Mouse (Mus musculus) cerebellum, adult 18-20 months (tissue): ENCODE measurements around the gene Gm42742.
A peak's percentile ranks its signal among the peaks of the same experiment; 100 is the strongest.

ENCODE experiments used
- DNase-seq, 2 experiments: peaks; one replicate each; pipeline ENCODE4 v3.0.0; 2021

The Gm42742 gene

DNA sequence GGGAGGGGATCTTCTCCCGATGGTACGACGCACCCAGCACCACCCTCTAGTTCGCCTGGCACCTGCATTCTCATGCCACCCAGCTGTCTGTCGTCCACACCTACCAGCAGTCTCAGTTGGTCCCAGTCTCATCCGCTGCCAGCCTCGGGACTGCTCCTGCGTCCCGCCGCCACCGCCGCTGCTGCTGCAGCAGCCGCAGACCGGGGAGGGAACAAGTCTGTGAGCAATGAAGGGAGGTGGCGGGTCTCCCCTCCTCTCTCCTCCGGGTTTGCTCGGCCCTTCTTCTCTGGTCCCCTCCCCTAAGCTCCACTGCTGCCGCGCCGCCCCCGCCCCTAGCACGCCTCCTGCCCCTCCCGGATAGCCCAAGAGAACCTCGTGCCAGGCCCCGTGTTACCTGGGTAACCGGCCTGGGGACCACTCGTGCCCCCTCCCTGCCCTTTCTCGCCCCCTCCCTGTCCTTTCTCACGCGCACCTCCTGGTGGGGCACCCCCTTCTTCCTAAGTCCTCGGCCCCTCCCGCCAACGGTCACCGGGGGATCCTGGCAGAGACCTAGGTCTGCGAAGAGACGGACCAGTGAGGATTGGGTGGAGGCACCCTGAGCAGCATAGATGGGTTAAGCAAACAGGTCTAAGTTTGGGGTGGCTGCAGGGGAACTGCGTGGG lies at the start of gene Gm42742, which contains the start of gene Prrt2:
Gm42742 (minus strand) TSS at position 197 of the 662 bp plus-strand sequence.
Prrt2 (minus strand) TSS at position 311 of the 662 bp plus-strand sequence.
- peak; percentile 76 to 82 for DNase-seq

DNA sequence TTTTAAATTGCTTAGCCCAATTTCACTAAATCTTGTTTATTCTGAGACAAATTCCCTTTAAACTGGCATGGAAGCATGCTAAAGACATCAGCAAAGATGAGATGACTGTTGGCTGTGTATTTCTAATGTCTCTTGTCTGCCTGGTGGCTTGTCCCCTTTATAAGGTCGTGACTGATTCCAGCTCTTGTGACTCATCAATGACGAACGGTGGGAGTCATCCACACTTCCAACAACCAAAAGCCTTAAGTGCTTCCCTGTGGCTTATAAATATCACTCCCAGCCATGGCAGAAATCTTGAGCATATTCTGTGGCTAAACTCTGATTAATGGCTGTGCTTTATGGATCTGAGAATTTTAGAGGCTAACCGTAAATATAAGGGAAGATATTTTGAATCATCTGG lies 45.4 kb upstream of the Gm42742 start:
- no peak for DNase-seq

DNA sequence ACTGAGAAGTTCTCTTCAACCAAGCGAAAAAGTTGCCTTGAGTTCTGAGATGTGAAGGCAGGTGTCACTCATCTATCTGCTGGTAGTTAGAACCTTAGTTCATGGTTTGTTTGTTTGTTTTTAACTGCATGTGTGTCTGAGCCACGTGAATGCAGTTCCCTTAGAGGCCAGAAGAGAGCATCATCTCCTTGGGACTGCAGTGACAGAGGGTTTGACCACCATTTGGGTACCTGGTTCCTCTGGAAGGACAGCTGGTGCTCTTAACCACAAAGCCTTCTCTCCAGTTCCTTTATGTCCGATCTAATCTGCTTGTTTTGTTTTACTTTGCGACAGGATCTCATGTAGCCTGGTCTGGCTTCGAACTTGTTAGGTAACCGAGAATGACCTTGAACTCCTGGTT lies 44.6 kb upstream of the Gm42742 start:
- no peak for DNase-seq

DNA sequence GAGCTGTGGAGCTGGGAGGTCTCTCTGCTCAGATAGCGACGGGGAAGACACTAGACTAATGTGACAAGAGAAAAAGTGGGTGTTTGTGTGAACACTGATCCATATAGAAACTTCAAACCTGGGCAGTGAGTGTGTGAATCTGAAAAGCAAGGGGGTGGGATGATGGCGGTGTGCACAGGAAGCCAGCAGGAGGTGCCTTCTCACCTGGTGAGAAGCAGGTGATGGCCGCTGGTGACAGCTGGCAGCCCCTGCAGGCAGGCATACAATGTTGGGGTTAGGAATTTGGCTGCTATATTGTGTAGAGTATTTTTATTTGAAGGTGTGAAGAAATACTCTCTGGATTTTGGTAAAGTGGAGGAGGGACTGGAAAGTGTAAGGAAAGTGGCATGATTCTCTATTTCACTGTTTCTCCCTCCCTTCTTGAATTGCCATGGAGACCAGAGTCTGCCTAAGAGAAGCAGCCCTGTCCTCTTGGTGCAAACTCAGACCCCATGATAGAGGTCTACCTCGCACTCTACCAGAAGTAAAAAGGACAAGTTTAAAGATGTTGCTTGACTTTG lies 34.2 kb upstream of the Gm42742 start:
- no peak for DNase-seq

DNA sequence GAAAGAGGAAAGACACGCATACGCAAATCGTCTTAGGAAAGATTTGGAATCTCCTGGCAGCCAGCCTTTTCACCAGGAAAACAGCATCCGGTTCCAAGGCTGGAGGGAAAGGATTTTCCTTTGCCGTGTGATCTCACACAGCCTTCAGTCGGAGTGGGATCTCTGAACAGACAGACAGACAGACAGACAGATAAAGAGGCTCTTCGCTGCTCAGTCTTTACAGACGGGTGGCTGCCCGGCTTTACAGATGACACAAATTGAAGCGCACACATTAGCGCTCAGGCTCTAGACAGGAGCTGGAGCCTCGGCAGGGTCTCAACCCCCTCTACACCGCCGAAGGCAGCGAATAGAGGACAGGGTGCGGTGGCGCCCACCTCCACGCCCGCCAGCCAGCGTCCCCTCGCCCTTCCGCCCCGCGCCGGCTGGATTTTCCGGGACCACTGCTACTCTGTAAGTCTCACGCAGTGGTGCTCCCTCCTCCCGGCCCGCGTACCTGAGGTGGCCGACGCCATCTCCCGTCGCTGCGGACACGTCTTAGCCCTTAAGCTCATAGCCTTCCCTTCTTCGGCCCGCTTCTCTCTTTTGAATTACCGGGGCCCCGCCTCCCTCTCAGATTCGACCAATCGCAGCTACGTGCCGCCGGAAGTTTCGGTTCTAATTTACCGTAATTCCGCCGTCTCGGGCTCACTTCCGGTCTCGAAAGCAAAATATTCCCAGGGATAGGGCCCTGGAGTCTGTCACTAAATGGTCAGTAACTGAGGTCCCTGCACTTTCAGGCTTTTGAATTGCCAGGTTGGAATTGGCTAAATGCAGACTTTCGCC lies 21.2 kb upstream of the Gm42742 start, which contains the start of gene Kif22:
Kif22 (minus strand) TSS at position 621 of the 822 bp plus-strand sequence.
- peak; percentile 89 to 91 for DNase-seq

DNA sequence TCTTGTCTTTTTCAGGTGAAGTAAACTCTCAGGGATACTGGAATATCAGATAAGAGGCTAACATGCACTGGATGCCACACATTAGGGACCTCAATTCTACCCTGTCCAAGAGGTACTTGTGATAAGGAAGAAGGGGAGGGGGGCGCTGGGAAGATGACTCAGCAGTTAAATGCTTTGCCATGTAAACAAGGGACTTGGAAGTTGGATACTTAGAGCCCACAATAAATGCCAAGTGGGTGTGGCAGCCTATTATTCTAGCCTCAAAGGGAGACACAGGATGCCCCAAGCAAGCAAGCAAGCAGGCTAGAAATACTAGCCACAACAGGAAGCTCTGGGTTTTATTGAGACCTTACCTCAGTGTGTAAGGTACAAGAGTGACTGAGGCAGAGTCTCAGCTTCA lies 10.3 kb upstream of the Gm42742 start:
- no peak for DNase-seq

DNA sequence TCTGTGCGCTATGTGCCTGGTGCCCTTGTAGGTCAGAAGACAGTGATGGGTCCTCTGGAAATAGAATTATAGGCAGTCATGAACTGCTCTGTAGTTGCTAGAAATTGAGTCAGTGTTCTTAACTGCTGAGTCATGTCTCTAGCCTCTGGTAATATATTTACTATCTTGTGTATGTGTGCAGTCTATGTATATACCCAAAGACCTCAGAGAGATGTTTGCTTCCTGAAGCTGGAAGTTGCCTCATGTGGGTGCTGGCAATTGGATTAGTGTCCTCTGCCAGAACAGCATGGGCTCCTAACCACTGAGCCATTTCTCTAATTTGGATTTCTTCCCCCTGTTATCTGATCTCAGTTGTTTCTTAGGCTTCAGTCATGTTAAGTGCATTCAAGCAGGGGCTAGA lies 9.3 kb upstream of the Gm42742 start:
- no peak for DNase-seq

DNA sequence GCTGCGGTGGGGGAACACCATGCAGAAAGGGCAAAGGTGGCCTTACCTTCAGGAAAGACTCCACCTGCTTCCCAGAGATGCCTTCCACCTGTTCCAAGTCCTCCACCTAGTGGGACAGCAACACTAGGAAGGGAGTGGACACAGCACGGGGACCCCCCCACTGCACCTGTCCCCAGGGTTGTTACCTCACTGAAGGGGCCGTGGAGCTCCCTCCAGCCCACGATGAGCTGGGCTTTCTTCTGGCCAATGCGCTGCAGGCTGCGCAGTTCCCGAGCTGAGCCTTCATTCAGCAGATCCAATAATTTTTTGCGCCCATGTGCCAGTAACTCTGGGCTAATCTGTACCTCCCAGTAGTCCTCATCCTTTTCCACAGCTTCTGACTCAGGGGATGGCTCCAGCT lies 7.0 kb upstream of the Gm42742 start:
- DNase-seq, result peak in 1 of 2 experiments; percentile 58

DNA sequence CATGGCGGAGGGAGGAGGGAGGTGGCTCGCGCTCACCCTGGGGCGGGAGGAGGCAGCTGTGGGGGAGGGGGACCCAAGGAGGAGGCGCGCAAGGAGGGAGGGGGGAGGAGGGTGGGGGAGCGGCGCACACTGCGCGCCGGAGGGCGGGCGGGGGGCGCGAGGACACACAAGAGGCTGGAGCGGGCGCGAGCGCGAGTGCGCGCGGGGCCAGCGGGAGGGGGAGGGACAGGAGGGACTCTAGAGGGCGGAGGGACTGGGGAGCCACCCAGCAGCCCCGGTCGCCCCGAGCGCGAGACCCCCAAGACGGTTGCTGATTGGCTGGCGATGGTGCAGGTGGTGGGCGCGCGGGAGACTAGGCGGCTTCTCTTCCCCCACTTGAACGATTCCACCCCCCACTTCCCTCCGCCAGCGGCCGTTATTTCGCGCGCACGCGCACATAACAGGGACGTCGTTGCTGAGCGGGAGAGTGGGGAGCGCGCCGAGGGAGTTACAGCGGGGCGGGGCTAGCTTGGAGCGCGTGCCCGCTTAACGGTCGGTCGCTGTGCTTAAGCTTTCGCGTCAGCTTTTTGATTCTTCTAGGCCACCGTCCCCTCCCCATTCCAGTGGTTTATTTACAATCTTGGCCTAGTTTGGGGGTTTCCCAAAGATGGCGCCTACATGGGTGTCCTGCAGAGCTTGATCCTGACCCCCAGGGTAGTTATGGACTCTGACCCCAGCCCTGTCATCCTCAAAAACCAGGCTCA lies 6.3 kb upstream of the Gm42742 start, which contains the start of gene Maz:
Maz (minus strand) TSS at position 54 of the 743 bp plus-strand sequence.
- DNase-seq, result peak; percentile 99

DNA sequence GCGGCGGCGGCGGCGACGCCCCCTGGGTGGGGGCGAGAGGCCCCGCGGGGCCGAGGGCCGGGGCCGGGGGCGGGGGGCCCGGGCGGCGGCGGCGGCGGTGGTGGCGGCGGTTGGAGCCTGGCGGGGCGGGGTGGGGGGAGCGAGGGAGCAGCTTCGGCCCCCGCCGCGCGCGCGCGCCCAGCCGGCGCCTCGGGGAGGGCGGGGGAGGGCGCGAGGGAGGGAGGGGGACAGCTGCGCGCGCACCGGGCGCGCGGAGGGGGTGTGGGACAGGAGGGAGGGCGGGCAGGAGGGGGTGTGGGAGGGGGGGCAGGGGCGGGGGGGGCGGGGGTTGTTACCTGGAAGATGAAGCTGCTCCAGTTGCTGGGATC lies 5.7 kb upstream of the Gm42742 start:
- DNase-seq, result peak; percentile 61 to 86

DNA sequence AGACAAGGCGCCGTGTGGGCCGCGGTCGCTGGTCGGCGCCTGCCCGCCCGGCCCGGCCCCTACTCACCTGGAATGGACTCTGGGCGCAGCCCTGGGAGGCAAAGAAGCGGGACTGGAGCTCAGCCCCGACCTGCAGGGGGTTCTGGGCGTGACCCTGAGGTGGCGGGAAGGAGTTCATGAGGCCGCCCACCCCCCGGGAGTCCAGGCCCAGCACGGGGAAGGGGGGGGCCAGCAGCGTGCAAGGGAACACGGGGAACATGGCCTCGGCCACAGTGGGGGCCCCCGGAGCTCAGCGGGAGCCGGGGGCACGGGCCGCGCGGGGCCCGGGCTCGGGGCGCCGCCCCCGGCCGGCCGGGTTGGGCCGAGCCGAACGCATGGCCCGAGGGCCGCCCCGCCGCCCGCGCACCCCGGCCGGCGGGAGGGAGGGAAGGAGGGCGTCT lies 5.3 kb upstream of the Gm42742 start:
- DNase-seq, result peak; percentile 74 to 80

DNA sequence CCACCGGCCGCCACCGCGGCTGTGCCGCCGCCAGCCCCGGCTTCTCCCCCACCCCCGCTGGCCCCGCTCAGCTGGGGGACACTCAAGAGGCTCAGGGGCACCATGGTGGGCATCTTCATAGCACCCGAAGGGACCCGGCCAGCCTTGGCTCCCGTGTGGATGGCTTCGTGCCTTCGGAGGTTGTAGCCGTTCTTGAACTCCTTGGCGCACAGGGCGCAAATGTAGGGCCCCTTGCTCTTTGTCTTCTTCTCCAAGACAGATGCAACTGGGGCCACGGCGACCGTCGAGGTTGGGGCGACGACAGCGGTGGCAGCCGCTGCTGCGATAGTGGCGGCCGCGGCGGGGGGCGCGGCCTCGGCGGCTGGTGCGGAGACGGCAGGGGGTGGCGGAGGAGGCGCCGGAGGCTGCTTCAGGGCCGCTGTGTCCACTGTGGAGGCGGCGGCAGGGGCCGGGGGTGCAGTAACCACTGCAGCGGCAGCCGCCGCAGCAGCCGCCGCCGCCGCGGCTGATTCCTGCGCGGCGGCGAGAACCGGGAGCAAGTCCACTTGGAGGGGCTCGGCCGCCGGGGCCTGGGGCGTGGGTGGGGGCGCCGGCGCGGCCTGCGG lies 4.8 kb upstream of the Gm42742 start:
- peak in 1 of 2 experiments; percentile 67 for DNase-seq

DNA sequence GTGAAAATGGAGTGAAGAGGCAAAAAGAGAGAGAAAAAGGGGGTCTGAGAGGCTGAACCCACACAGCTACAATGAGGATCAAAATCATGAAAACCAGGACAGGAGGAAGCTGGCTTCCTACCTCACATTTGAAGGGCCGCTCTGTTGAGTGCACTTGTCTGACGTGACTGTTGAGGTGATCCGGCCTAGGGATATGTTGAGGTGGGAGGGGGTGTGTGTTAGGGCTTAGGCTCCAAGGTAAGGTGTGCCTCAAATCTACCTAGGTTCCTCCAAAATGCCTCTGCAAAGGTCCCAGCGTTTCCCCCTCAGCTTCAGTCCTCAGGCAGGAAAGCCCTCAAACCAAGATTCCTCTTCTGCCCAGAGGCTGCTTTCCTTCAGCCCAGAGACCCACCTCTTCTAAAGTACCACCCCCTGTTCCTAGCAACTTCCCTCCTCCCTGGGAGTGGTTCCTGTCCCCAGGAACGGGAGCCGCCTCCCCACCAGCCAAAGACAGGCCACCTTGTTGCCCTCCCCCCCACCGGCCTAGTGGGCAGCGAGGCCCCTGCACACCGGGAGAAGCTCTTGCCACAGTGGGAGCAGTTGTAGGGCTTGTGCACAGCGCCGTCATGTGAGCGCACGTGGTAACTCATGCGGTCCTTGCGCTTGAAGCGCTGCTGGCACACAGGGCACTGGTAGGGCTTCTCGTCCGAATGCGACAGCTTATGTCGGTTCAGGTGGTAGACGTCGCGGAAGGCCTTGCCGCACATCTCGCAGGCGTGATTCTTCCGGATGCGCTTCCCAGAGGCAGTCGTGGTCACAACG lies 4.1 kb upstream of the Gm42742 start:
- DNase-seq, result peak; percentile 86 to 88

DNA sequence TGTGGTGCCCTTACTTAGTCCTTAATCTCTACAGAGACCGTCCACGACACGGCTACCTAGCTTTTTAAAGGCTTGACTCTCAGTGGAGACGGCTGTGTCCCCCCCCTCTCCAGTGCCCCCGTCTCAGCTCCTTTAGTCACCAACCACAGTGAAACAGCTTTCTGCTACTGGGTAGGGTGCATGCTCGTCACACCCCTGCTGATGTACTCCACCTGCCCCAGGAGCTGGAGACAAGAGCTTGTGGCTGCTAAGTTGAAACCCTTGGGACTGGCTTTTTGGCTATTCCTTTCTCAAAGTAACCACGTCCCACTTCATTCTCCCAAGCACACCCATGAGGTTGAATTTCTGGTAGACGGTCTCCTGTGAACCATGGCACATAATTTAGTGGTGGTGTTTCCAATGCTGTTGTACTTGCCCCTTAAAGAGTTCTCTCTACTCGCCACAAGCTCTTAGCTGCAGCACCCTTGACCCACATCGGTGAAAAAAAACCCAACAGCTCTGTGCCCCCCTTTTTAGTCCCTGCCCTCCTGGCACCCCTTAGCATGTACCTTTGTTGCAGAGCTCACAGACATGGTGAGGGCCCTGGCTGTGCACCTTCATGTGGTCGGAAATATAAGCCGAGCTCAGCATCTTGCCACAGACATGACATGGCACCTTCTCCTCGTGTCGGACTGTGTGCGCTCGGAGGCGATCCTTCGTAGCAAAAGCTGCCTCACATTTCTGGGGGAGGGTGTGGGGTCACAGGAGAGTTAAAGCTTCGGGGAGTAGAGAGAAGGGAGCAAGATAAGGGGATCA lies 3.2 kb upstream of the Gm42742 start:
- DNase-seq, result peak in 1 of 2 experiments; percentile 43

DNA sequence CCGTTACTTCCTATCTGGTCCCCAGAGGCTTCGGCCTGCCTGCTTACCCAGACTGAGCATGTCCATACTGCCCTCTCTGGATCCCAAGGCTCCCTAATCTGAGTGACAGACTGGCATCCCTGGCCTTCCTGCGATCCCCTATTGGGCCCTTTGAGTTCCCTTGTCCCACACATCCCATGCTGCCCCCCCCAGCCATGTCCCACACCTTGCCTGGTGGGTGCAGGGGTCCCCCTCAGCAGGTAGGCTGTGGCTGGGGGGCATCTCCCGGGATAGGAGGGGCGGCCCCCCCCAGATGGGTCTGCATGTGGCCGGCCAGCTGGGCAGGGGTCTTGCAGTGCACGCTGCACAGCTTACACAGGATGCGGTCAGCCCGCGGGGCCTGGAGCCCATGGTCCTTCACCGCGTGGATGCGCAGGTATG lies 2.4 kb upstream of the Gm42742 start:
- peak in 1 of 2 experiments; percentile 50 for DNase-seq

DNA sequence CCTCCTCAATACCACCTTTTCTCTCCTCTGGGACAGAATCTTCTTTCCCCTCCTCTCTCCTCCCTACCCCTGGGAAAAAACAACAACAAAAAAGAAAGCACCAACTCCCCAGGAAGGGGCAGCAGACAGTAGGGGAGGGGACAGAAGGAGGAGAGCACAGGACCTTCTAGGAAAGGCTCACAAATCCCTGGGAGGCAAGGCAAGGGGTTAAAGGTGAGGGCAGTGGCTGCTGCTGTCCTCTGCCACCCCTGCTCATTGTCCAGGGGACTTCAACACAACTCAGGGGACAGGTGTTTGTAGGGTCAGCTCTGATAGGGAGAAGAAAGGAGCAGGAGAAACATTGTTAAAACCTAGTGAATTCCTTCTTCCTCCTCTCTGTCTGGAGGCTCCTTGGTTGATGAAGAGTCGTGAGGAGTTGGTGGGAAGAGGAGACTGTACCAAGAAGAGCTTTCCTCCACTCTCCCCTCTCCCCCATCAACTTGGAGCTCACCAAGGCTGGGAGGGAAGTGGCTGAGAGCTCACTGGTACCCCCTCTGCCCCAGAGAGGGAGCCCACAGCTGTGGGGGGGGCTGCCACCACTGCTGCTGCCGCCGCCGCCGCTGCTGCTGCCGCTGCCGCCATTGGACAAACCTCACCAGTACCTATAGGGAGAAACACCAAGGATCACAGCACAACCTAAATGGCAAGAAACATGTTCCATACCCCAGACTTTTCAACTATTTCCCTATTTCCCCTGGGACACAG lies 1.8 kb upstream of the Gm42742 start:
- no peak for DNase-seq

DNA sequence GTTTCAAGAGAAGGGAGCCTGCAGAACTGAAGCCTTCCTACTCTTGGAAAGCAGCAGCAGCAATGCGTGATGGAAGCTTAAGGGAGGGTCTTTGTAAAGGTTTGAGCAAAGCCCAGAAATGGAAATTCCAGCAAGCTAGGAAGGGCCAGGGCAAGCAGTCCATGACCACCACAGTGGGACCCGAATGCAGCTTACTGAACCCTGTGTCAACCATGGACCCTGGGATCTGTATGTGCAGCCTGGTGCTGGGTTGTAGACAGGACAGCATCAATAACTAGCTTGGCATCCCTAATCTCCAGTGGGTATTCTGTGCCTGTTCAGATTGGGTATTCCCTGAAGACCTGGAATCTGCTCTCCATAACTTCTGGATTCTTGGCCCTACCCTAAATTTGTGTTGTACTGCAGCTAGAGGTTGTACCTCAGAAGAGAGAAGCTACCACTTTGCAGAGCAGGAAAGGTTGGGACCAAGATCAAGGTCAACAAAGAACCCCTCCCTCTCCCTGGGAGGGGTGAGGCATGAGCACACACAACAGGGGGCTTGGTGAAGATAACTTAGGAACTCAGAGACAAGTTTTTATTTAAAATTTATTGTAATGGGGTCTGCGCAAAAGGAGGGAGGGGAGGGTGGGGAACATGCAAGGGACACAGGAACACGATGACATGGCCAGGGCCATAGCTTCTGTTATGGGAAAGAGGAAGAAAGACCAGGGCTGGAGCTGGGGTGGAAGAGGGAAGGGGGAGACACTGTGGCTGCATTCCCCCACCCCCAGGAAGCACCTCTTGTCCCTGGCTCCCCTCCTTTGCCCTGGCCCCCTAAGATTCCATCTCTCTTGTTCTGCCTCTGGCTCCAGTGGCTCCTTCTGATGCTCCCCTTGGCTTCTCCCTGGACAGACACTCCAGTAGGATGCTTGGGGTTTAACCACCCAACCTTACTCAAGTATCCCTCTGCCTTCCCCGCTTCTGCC lies 948 bp upstream of the Gm42742 start:
- no peak for DNase-seq

DNA sequence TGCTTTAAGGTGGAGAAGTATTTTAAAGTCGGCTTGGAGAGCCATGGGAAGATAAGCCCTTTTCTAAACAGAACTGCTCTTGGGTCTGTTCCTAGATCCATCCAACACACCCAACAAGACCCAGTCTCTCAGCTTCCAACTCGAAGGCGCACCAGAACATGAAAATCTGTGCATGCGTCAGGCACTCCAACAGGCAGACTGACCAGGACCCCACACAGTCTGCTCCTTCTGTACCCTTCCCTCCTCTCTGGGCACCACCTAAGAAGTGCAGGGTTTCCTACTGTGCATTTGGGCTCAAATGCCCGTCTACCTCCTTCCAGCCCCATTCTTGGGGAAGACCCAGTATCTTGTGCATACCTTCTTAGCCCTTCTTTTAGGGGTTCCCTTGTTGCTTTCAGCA lies 406 bp downstream of the Gm42742 start:
- DNase-seq, result peak in 1 of 2 experiments; percentile 60

DNA sequence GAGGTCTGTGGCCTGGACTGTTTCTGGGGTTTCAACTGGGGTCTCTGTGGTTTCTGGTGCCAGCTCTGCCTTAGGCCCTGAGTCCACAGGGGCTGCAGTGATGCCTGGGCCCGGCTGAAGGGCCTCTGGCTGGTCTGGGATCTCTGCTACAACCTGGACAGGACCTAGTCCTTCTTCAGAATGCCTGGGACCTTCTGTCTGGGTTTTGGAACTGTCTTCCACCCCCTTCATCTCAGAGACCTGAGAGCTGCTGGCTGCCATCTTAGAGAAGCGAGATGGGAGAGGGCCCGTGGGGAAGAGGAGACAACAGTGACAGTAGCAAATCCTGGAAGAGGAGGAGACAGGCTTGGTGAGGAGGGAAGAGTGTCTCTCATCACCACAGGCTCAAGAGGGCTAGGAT lies 866 bp downstream of the Gm42742 start:
- peak; percentile 55 to 61 for DNase-seq
